Mouse (Mus musculus): Measurements from ENCODE around the gene Abhd2.

Abhd2 gene

GRCm38 (mm10) chr7:79295196-79295826 lies 22.3 kb downstream of the Abhd2 start:
- no peak for DNase-seq

- no peak for DNase-seq
Observed at GRCm38 (mm10) chr7:79298681-79299080, 25.7 kb downstream of the Abhd2 start.

GRCm38 (mm10) chr7:79299548-79299947 lies 26.5 kb downstream of the Abhd2 start:
- no peak for DNase-seq

DNA sequence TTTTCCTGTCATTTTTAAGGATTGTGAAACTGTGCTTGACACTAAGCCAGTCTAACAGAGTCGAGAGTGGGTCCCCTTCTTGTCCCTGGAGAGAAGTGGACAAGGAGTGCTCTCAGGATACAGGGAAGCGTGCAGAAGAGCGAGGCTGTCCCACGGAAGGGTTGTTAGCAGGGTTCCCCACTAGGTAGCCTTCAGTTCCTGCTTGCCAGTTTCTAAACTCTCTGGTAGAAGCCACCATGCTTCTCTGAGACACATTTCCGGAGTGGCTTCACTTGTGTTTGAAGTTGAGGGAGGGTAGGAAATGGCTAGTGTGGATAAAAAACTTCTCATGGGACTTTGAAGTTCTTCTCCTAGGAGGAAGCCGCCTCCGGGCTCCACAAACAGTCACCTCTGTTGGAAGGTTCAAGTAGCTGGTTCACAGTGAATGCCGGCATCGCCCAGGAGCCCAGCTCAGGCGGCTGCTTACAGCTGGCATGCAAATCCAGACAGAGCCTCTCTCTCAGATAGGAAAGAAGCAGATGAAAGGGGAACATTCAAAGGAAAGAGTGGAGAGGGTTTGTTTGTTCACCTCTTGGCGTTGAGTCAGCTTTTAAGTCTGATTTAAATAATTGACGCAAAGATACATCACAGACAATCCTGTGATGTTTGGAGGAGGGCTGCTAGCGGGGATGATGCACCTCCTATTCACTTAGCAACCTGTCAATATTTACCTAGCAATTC lies 27.6 kb downstream of the Abhd2 start:
- no peak for DNase-seq

GRCm38 (mm10) chr7:79302145-79302544 lies 29.1 kb downstream of the Abhd2 start:
- DNase-seq, result no peak

GRCm38 (mm10) chr7:79302586-79302985 lies 29.6 kb downstream of the Abhd2 start:
- DNase-seq, result no peak

- no peak for DNase-seq
Observed at GRCm38 (mm10) chr7:79303183-79303761, 30.3 kb downstream of the Abhd2 start.

DNA sequence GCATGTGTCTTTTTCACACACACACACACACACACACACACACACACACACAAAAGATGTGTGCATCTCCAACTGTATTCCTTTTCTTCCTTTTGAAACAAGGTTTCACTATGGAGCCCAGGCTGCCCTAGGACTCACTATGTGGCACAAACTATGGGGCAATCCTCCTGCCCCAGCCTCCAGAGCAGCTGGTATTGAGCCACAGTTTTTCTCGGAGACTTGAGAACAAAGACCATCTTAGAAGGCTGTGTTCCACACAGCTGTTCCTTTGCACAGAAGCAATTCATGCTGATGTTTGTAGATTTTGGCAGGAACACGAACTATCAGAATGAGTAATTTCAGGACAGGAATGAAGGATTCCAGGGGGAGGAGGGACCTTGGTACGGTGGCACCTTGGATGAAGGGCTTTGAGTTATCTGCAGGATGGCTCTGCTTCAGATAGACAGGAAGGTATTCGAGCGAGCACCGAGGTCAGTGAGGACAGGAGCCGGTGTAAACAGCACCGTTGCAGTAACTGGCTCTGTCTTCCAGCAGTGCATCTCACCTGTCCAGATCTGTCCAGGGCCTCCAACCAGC lies 35.5 kb downstream of the Abhd2 start:
- no peak for DNase-seq

- no peak for DNase-seq
Observed at GRCm38 (mm10) chr7:79309247-79310190, 36.5 kb downstream of the Abhd2 start.

- DNase-seq, result no peak
Observed at GRCm38 (mm10) chr7:79310191-79310555, 37.2 kb downstream of the Abhd2 start.

GRCm38 (mm10) chr7:79311420-79311988 lies 38.5 kb downstream of the Abhd2 start:
- no peak for DNase-seq

DNA sequence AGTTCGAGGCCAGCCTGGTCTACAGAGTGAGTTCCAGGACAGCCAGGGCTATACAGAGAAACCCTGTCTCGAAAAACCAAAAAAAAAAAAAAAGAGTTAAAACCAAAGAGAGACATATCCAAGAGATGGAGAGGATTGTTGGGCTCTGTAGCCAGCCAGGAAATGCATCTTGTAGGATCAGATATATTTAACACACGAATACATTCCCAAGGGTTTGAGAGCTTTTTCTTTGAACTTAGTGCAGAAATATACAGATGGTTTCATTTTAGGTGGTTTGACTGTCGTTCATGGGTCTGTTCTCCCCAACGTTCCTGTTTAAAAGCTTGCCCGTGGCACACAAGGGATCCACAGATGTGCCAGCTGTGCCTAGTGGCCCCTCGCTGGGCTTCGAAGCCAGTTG lies 39.2 kb downstream of the Abhd2 start:
- no peak for DNase-seq

- DNase-seq, result no peak
Observed at GRCm38 (mm10) chr7:79313519-79314059, 40.6 kb downstream of the Abhd2 start.

GRCm38 (mm10) chr7:79314517-79314916 lies 41.5 kb downstream of the Abhd2 start:
- no peak for DNase-seq

- no peak for DNase-seq
Observed at GRCm38 (mm10) chr7:79315149-79315548, 42.1 kb downstream of the Abhd2 start.

GRCm38 (mm10) chr7:79316069-79316695 lies 43.2 kb downstream of the Abhd2 start:
- no peak for DNase-seq

DNA sequence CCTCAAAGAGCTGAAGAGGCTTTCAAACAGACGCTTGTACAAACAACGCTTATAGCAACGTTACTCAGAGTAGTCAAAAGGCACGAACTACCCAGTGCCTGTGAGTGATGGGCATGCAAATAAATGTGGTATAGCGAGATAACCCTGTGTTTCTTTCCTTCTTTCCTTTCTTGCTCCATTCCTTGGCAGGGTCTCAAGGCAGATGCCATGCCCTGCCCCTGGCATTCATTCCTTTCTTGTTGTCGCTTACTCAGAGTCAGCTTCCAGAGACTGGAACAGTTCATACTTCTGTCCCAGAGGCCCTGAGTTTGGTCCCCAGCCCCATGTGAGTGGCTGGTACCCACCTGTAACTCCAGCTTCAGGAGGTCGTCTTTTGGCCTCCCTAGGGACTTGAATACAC lies 44.6 kb downstream of the Abhd2 start:
- no peak for DNase-seq

DNA sequence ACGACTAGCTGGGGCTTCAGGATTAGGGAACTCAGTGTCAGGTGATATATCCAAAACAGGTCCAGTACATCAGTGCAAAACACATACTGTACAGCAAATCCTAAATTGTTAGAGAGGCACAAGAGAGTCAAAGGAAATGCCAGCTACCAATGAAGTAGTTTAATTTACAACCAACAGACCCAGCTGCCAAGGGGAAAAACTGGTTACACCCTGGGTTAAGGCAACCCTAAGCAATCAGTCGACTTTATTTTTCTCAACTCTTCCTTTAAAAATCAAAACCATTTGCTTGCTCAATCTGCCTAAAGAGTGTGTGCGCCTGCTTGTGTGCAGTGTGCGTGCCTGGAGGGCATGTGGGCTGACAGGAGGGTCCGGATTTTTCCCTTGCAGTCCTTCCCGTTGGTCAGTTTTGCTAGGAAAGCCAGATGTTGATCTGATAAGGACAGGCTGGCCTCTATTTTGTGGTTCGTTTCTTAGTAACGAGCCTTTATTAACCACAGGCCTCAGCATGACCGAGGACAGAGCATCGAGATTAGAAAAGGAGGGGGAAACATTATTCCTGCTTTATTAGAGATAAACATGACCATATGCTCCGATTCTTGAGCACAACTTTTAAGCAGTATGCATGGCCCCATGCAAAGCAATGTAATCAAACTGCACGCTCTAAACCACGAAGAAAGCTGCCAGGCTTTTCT lies 45.3 kb downstream of the Abhd2 start:
- no peak for DNase-seq

DNA sequence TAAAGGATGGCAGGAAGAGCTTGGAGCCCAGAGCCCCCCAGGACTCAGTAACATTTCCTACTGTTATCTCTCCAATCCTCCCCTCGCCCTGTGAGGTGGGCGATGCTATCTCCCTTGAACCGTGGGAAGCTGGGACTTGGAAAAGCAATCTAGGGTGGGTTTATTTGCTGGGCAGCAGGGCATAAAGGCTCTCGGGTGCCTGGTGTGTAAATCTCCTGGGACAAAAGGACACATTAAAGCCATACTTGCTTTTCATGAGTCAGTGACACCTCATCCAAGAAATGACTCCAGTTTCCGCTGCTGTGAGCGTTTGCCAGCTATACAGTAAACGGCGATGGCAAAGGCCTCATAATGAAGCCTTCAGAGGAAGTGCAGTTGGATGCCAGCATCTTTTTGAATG lies 50.9 kb downstream of the Abhd2 start:
- DNase-seq, result no peak

GRCm38 (mm10) chr7:79328769-79329168 lies 55.8 kb downstream of the Abhd2 start:
- no peak for DNase-seq

DNA sequence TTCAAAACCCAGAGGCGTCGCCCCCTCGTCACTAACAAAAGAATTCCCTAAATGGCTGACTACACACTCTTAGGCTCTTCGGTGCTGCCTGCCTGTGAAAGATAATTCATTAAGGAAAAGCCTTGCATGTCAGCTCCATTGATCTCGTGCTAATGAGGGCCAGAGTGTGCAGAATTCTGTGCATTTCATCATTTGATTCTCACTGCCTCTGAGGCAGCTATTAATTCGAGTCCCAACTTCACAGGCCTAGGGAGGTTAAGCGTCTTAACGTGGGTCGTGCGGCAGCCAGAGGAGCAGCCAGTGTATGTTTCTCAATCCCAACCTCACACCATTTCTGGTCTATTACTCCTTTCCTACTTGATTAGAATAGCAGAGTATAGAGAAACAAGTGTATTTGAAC lies 58.2 kb downstream of the Abhd2 start:
- no peak for DNase-seq
